Mouse (Mus musculus): ENCODE data around the gene Larp1. TPM values are rescaled to one million over a fixed set of nuclear protein-coding genes. Genes with fewer than 3 reads are reported as not detected.
A peak's percentile ranks its signal among the peaks of the same experiment; 100 is the strongest.

Gene Larp1
- total RNA-seq, 1 experiment = 90.1 TPM

GRCm38 (mm10) chr11:57981083-57981809 lies 27.6 kb upstream of the Larp1 start:
- in situ Hi-C loops (cut with MboI; ENCODE audit: low sequenced_read_pairs in 2 of 2, unreplicated experiment in 2 of 2) = no loop called here
- TF ChIP-seq CHD2 (IDR thresholded peaks at IDR 0.05; ENCODE audit: low read depth, low read length) = no peak
- no peak for TF ChIP-seq HCFC1 (IDR thresholded peaks at IDR 0.05; ENCODE audit: borderline replicate concordance, insufficient read depth, low read length)
- TF ChIP-seq ZC3H11A (IDR thresholded peaks at IDR 0.05; ENCODE audit: borderline replicate concordance, low read depth, low read length) = no peak
- no peak for TF ChIP-seq MAFK (IDR thresholded peaks at IDR 0.05; ENCODE audit: insufficient read depth, low read depth, low read length)
- no peak for TF ChIP-seq ZNF384 (IDR thresholded peaks at IDR 0.05; ENCODE audit: low read depth, low read length)
- no peaks in the 10 kb centered on the region for H3K9me3 ChIP-seq (ENCODE audit: control insufficient read depth, insufficient read depth, low read depth, low read length)
- H3K27ac ChIP-seq (ENCODE audit: insufficient read depth, low read depth, low read length, poor library complexity, severe bottlenecking) = no peak overlapping the region
- H3K36me3 ChIP-seq (ENCODE audit: control insufficient read depth, insufficient read depth, low read length, poor library complexity, severe bottlenecking) = no peaks in the 10 kb centered on the region
- H3K9ac ChIP-seq (ENCODE audit: insufficient read depth, low read depth, low read length, poor library complexity, severe bottlenecking) = no peak overlapping the region
- DNase-seq (ENCODE audit: low read depth, low spot score) = no peak
- H3K4me3 ChIP-seq (ENCODE audit: insufficient read depth in 1 of 2, low read depth in 1 of 2, low read length in 2 of 2, poor library complexity in 1 of 2, severe bottlenecking in 1 of 2) = no peak overlapping the region
- H3K4me1 ChIP-seq (ENCODE audit: control insufficient read depth in 2 of 2, insufficient read depth in 2 of 2, low read length in 2 of 2, poor library complexity in 1 of 2) = peaks cover 5 to 11% of the 10 kb centered on the region in 2 experiments; a peak in 3 of 4 replicates

GRCm38 (mm10) chr11:57983480-57984342 lies 25.2 kb upstream of the Larp1 start:
- Histone ChIP-seq H3K4me1 (ENCODE audit: control insufficient read depth in 2 of 2, insufficient read depth in 2 of 2, low read length in 2 of 2, poor library complexity in 1 of 2) (peaks cover 5 to 12% of the 10 kb centered on the region in 2 experiments; a peak in 3 of 4 replicates), H3K36me3 (ENCODE audit: control insufficient read depth, insufficient read depth, low read length, poor library complexity, severe bottlenecking) (no peaks in the 10 kb centered on the region), H3K9ac (ENCODE audit: insufficient read depth, low read depth, low read length, poor library complexity, severe bottlenecking) (no peak overlapping the region), H3K9me3 (ENCODE audit: control insufficient read depth, insufficient read depth, low read depth, low read length) (no peaks in the 10 kb centered on the region), H3K4me3 (ENCODE audit: insufficient read depth in 1 of 2, low read depth in 1 of 2, low read length in 2 of 2, poor library complexity in 1 of 2, severe bottlenecking in 1 of 2) (no peak overlapping the region), H3K27ac (ENCODE audit: insufficient read depth, low read depth, low read length, poor library complexity, severe bottlenecking) (peak overlapping the region; percentile 74; the same call in 1 of the 2 replicates)
- in situ Hi-C loops (cut with MboI; ENCODE audit: low sequenced_read_pairs in 2 of 2, unreplicated experiment in 2 of 2) = no loop called here
- TF ChIP-seq ZC3H11A (IDR thresholded peaks at IDR 0.05; ENCODE audit: borderline replicate concordance, low read depth, low read length) (no peak), HCFC1 (IDR thresholded peaks at IDR 0.05; ENCODE audit: borderline replicate concordance, insufficient read depth, low read length) (no peak), ZNF384 (IDR thresholded peaks at IDR 0.05; ENCODE audit: low read depth, low read length) (no peak), MAFK (IDR thresholded peaks at IDR 0.05; ENCODE audit: insufficient read depth, low read depth, low read length) (no peak), CHD2 (IDR thresholded peaks at IDR 0.05; ENCODE audit: low read depth, low read length) (no peak)
- DNase-seq (ENCODE audit: low read depth, low spot score) = no peak

GRCm38 (mm10) chr11:57984343-57984666 lies 24.6 kb upstream of the Larp1 start:
- no peak for DNase-seq (ENCODE audit: low read depth, low spot score)
- peaks cover 5 to 12% of the 10 kb centered on the region in 2 experiments; a peak in 3 of 4 replicates for H3K4me1 ChIP-seq (ENCODE audit: control insufficient read depth in 2 of 2, insufficient read depth in 2 of 2, low read length in 2 of 2, poor library complexity in 1 of 2)
- no peak overlapping the region for H3K4me3 ChIP-seq (ENCODE audit: insufficient read depth in 1 of 2, low read depth in 1 of 2, low read length in 2 of 2, poor library complexity in 1 of 2, severe bottlenecking in 1 of 2)
- TF ChIP-seq CHD2 (IDR thresholded peaks at IDR 0.05; ENCODE audit: low read depth, low read length) = no peak
- no peak for TF ChIP-seq MAFK (IDR thresholded peaks at IDR 0.05; ENCODE audit: insufficient read depth, low read depth, low read length)
- TF ChIP-seq HCFC1 (IDR thresholded peaks at IDR 0.05; ENCODE audit: borderline replicate concordance, insufficient read depth, low read length) = no peak
- TF ChIP-seq ZC3H11A (IDR thresholded peaks at IDR 0.05; ENCODE audit: borderline replicate concordance, low read depth, low read length) = no peak
- no peak for TF ChIP-seq ZNF384 (IDR thresholded peaks at IDR 0.05; ENCODE audit: low read depth, low read length)
- in situ Hi-C loops (cut with MboI; ENCODE audit: low sequenced_read_pairs in 2 of 2, unreplicated experiment in 2 of 2) = no loop called here
- H3K27ac ChIP-seq (ENCODE audit: insufficient read depth, low read depth, low read length, poor library complexity, severe bottlenecking) = peak overlapping the region; percentile 74; the same call in 1 of the 2 replicates
- no peak overlapping the region for H3K9ac ChIP-seq (ENCODE audit: insufficient read depth, low read depth, low read length, poor library complexity, severe bottlenecking)
- H3K36me3 ChIP-seq (ENCODE audit: control insufficient read depth, insufficient read depth, low read length, poor library complexity, severe bottlenecking) = no peaks in the 10 kb centered on the region
- H3K9me3 ChIP-seq (ENCODE audit: control insufficient read depth, insufficient read depth, low read depth, low read length) = no peaks in the 10 kb centered on the region

GRCm38 (mm10) chr11:57985485-57985884 lies 23.4 kb upstream of the Larp1 start:
- peaks cover 5 to 12% of the 10 kb centered on the region in 2 experiments; a peak in 3 of 4 replicates for H3K4me1 ChIP-seq (ENCODE audit: control insufficient read depth in 2 of 2, insufficient read depth in 2 of 2, low read length in 2 of 2, poor library complexity in 1 of 2)
- H3K9me3 ChIP-seq (ENCODE audit: control insufficient read depth, insufficient read depth, low read depth, low read length) = no peaks in the 10 kb centered on the region
- H3K27ac ChIP-seq (ENCODE audit: insufficient read depth, low read depth, low read length, poor library complexity, severe bottlenecking) = no peak overlapping the region
- TF ChIP-seq ZC3H11A (IDR thresholded peaks at IDR 0.05; ENCODE audit: borderline replicate concordance, low read depth, low read length) (no peak), MAFK (IDR thresholded peaks at IDR 0.05; ENCODE audit: insufficient read depth, low read depth, low read length) (no peak), HCFC1 (IDR thresholded peaks at IDR 0.05; ENCODE audit: borderline replicate concordance, insufficient read depth, low read length) (no peak), ZNF384 (IDR thresholded peaks at IDR 0.05; ENCODE audit: low read depth, low read length) (no peak), CHD2 (IDR thresholded peaks at IDR 0.05; ENCODE audit: low read depth, low read length) (no peak)
- no peak overlapping the region for H3K4me3 ChIP-seq (ENCODE audit: insufficient read depth in 1 of 2, low read depth in 1 of 2, low read length in 2 of 2, poor library complexity in 1 of 2, severe bottlenecking in 1 of 2)
- no peak for DNase-seq (ENCODE audit: low read depth, low spot score)
- no peak overlapping the region for H3K9ac ChIP-seq (ENCODE audit: insufficient read depth, low read depth, low read length, poor library complexity, severe bottlenecking)
- H3K36me3 ChIP-seq (ENCODE audit: control insufficient read depth, insufficient read depth, low read length, poor library complexity, severe bottlenecking) = no peaks in the 10 kb centered on the region
- in situ Hi-C loops (cut with MboI; ENCODE audit: low sequenced_read_pairs in 2 of 2, unreplicated experiment in 2 of 2) = no loop called here
